Mouse (Mus musculus): ENCODE data around the gene Elmo2. TPM values are rescaled to one million over a fixed set of nuclear protein-coding genes. Genes with fewer than 3 reads are reported as not detected.
A peak's percentile ranks its signal among the peaks of the same experiment; 100 is the strongest.

Gene Elmo2
- polyA plus RNA-seq, 1 experiment from 2014 or later = 21.7 TPM

DNA sequence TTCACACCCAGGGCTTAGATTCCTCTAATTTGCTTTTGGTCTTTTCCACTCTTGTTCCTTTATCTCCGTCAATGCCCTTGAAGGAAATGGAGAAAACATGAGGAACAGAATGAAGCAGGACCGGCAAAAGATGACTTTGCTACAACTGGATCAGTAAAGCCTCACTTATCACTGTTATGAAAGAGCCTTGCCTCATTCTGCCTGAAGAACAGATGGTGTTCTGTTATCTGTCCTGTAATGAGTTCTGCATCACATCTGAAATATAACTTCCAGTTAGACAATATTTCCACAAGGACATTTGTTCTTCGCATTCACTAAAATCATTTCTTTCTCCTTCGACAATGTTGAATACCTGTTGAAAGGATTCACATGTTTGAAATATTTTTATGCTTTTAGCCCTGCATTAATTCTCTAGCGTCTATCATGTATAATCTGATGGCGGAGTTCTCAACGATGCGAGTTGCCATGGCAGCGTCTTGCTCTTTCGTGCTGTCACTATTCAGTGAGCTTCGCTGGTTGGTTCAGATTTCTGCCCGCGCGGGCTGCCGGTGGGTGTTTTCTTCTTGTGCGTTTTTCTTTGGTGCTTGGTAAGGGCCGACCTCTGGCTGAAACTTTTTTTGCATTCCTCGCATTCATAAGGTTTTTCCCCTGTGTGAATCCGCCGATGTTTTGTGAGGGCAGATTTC is 25.7 kb upstream of the Elmo2 start:
- no peak overlapping the region for H3K27ac ChIP-seq
- H3K27me3 ChIP-seq (replicated peaks) = no peaks in the 10 kb centered on the region
- WGBS (ENCODE audit: insufficient replicate concordance) = 77% methylated on average over 20 of the region's 20 CpGs
- H3K9ac ChIP-seq = no peak overlapping the region
- no peaks in the 10 kb centered on the region for H3K4me1 ChIP-seq
- no peak for ATAC-seq
- H3K4me3 ChIP-seq = no peak overlapping the region
- peaks cover 23% of the 10 kb centered on the region for H3K9me3 ChIP-seq (replicated peaks)
- no peaks in the 10 kb centered on the region for H3K36me3 ChIP-seq
- H3K4me2 ChIP-seq = no peak overlapping the region

DNA sequence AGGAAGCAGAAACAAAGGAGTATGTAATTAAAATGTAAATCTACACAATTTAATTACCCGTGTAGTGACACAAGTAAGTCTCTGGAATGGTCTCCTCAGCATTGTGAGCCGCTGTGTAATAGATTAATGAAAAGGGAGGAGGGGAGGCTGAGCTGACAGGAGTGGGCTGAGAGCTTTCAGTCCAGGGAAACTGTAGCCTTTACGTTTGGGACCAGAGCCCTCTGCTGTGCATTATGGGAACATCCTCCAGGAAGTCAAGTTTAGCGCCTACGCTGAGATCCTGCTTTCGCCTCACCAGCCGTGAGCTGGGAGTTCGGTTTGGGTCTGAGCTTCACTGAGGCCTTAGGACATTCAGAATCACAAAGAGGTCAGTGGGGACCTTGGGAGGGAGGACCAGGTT is 23.2 kb upstream of the Elmo2 start:
- 29% methylated on average over 8 of the region's 8 CpGs for WGBS (ENCODE audit: insufficient replicate concordance)
- Histone ChIP-seq H3K27ac (no peak overlapping the region), H3K9ac (no peak overlapping the region), H3K4me3 (no peak overlapping the region), H3K27me3 (replicated peaks) (no peaks in the 10 kb centered on the region), H3K4me2 (no peak overlapping the region), H3K4me1 (no peaks in the 10 kb centered on the region), H3K9me3 (replicated peaks) (peaks cover 23% of the 10 kb centered on the region), H3K36me3 (no peaks in the 10 kb centered on the region)
- no peak for ATAC-seq

DNA sequence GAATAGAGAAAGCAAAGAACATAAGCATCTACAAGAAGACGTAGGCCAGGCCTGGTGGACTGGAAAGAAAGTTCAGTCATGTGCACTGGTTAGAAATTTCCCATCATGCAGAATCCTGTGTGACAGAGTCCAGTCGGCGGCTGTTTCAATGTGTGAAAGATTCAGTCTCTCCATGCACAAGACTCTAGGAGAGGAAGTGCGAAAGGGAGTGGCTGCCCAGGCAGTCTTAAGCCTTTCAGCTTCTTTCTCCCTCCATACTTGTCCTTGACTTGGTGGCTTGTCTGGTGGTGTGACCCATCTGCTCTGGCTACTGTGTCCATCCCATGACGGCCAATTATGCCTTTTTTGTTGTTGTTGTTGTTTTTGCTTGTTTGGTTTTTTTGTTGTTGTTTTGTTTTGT is 19.9 kb upstream of the Elmo2 start:
- Histone ChIP-seq H3K4me3 (no peak overlapping the region), H3K4me1 (no peaks in the 10 kb centered on the region), H3K27ac (no peak overlapping the region), H3K4me2 (no peak overlapping the region), H3K9me3 (replicated peaks) (no peaks in the 10 kb centered on the region), H3K36me3 (no peaks in the 10 kb centered on the region), H3K27me3 (replicated peaks) (no peaks in the 10 kb centered on the region; the same call in 1 of the 2 replicates), H3K9ac (no peak overlapping the region)
- no peak for ATAC-seq
- WGBS (ENCODE audit: insufficient replicate concordance) = 72% methylated on average over 5 of the region's 5 CpGs

DNA sequence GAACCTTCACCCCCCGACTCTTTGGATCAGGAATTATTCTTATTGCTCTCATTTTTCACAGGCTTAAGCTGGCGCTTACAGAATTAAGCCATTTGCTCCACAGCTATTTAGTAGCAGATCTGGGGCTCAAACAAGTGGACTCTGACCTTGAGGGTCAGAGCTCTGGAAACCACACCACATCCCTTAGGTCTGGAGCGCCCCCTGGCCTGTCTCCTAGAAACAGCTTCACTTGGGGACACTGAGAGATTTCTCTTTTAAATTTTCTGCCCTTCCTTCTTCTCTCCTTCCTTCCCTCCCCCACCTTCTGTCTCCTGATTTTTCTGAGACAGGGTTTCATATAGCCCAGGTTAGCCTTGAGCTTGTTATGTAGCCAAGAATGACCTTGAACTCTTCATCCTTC is 10.9 kb upstream of the Elmo2 start:
- H3K27ac ChIP-seq = no peak overlapping the region
- no peak overlapping the region for H3K4me3 ChIP-seq
- H3K9ac ChIP-seq = no peak overlapping the region
- H3K4me2 ChIP-seq = no peak overlapping the region
- H3K9me3 ChIP-seq (replicated peaks) = no peaks in the 10 kb centered on the region
- H3K36me3 ChIP-seq = no peaks in the 10 kb centered on the region
- no peak for ATAC-seq
- H3K27me3 ChIP-seq (replicated peaks) = peaks cover 10% of the 10 kb centered on the region
- WGBS (ENCODE audit: insufficient replicate concordance) = 31% methylated on average over 3 of the region's 3 CpGs
- H3K4me1 ChIP-seq = no peaks in the 10 kb centered on the region

DNA sequence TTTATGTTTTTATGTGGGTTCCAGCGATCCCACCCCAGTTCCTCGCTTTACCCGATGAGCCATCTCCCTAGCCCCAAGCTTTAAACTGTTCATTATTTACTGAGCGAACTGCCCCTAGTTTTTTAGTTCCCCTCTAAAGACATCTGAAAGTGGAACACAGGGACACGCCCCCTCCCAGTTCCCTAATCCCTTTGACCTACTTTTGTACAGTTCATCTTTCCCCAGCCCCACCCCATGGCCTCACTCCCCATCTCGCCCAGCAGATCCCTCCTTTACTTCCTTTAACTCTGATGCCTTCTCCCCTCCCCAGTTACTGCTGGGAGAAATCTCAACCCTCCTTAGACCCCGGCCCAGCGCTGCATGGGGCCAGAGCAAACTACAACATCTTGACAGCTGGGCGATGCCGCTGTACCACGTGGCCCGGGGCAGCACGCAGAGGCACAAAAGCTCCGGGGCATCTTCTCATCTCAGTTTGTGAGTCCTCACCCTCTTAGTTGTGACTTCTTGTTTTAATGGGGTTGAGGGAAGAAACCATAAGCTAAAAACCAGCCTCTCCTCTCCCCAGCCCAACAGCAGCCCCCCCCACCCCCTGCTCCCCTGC is 6.4 kb upstream of the Elmo2 start:
- WGBS (ENCODE audit: insufficient replicate concordance) = 35% methylated on average over 14 of the region's 14 CpGs
- no peaks in the 10 kb centered on the region for H3K9me3 ChIP-seq (replicated peaks)
- H3K4me2 ChIP-seq = no peak overlapping the region
- H3K27ac ChIP-seq = no peak overlapping the region
- no peaks in the 10 kb centered on the region for H3K36me3 ChIP-seq
- no peak overlapping the region for H3K9ac ChIP-seq
- no peak overlapping the region for H3K4me3 ChIP-seq
- peaks cover 17% of the 10 kb centered on the region for H3K4me1 ChIP-seq
- no peak for ATAC-seq
- 0 out of 2 replicates have a peak, but pooled peaks cover 9% of the 10 kb centered on the region for H3K27me3 ChIP-seq (replicated peaks)

DNA sequence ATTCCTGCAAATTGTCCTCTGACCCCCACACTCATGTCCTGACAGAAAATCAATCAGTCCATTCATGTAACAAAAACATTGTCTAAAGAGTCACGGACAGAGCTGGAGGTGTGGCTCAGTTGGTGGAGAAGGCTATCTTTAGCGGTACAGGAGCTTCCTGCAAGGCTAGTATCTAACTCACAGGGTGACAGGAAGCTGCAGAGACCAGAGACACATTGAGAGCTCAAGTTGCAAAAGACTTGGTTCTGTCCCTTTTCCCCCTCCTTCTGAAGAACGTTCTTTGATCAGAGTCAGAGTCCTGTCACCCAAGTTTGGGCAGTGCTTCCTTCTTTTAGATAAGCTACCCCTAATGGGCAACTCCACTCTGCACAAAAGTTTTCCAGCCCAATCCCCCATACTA is 3.4 kb upstream of the Elmo2 start:
- H3K4me2 ChIP-seq = no peak overlapping the region
- no peak overlapping the region for H3K4me3 ChIP-seq
- H3K9me3 ChIP-seq (replicated peaks) = no peaks in the 10 kb centered on the region
- no peak overlapping the region for H3K9ac ChIP-seq
- no peak for ATAC-seq
- H3K4me1 ChIP-seq = peaks cover 42% of the 10 kb centered on the region
- H3K27me3 ChIP-seq (replicated peaks) = 0 out of 2 replicates have a peak, but pooled peaks cover 9% of the 10 kb centered on the region
- WGBS (ENCODE audit: insufficient replicate concordance) = 3% methylated on average over 3 of the region's 3 CpGs
- H3K36me3 ChIP-seq = no peaks in the 10 kb centered on the region
- no peak overlapping the region for H3K27ac ChIP-seq

GRCm38 (mm10) chr2:165328746-165329145 is 2.5 kb upstream of the Elmo2 start:
- Histone ChIP-seq H3K4me2 (no peak overlapping the region), H3K27me3 (replicated peaks) (0 out of 2 replicates have a peak, but pooled peaks cover 9% of the 10 kb centered on the region), H3K9ac (no peak overlapping the region), H3K4me3 (no peak overlapping the region), H3K36me3 (no peaks in the 10 kb centered on the region), H3K27ac (no peak overlapping the region), H3K9me3 (replicated peaks) (no peaks in the 10 kb centered on the region), H3K4me1 (peaks cover 51% of the 10 kb centered on the region)
- 57% methylated on average over 5 of the region's 5 CpGs for WGBS (ENCODE audit: insufficient replicate concordance)
- ATAC-seq = no peak

DNA sequence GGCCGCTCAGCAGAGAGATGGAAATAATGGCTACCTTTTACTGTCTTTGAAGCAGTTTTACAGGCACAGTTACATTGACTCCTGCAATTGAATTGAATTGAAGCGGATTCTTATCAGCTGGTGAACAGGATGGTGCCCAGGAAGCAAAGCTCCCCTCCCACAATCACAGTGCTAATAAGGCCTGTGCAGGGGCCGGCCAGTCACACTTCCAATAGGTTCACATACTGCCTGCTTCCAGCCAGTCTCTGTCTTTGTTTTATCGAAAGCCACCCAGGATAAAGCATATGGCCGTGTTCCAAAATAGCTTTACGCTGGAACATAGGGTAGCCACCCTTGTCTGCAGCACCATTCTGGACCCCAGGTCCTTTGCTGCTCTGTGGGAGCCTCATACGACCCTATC is 1.1 kb upstream of the Elmo2 start:
- Histone ChIP-seq H3K27me3 (replicated peaks) (0 out of 2 replicates have a peak, but pooled peaks cover 5% of the 10 kb centered on the region), H3K9me3 (replicated peaks) (no peaks in the 10 kb centered on the region), H3K4me2 (peak overlapping the region; percentile 89), H3K4me1 (peaks cover 63% of the 10 kb centered on the region), H3K4me3 (peak overlapping the region; percentile 81), H3K36me3 (no peaks in the 10 kb centered on the region), H3K27ac (no peak overlapping the region), H3K9ac (peak overlapping the region; percentile 67)
- WGBS (ENCODE audit: insufficient replicate concordance) = 41% methylated on average over 7 of the region's 7 CpGs
- no peak for ATAC-seq

GRCm38 (mm10) chr2:165325521-165326303 is 567 bp downstream of the Elmo2 start:
- H3K4me2 ChIP-seq = peak overlapping the region; percentile 89
- ATAC-seq = peak; percentile 40
- 0 out of 2 replicates have a peak, but pooled peaks cover 5% of the 10 kb centered on the region for H3K27me3 ChIP-seq (replicated peaks)
- peaks cover 80% of the 10 kb centered on the region for H3K4me1 ChIP-seq
- H3K27ac ChIP-seq = peak overlapping the region; percentile 52; the same call in 1 of the 2 replicates
- no peaks in the 10 kb centered on the region for H3K36me3 ChIP-seq
- H3K9ac ChIP-seq = peak overlapping the region; percentile 82
- peak overlapping the region; percentile 81 for H3K4me3 ChIP-seq
- WGBS (ENCODE audit: insufficient replicate concordance) = 3% methylated on average over 30 of the region's 30 CpGs
- H3K9me3 ChIP-seq (replicated peaks) = no peaks in the 10 kb centered on the region

DNA sequence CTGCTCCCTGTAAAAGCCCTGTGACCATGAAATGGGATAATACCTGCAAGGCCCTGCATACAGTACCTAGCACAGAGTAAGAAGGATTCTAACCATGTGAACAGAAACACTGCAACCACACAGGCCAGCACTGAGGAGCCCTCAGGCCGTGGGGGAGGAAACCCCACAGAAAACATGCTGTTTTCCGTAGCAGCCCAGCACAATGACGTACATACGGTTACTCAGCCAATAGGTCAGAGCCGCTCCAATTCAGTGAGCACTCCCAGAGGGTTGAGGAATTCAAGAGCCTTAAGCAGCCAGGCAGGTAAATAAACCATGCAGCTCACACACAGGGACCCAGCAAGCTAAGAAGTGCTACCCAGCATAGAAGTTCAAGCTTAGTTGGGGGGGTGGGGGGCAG is 2.4 kb downstream of the Elmo2 start:
- 78% methylated on average over 5 of the region's 5 CpGs for WGBS (ENCODE audit: insufficient replicate concordance)
- H3K27me3 ChIP-seq (replicated peaks) = 0 out of 2 replicates have a peak, but pooled peaks cover 5% of the 10 kb centered on the region
- no peaks in the 10 kb centered on the region for H3K9me3 ChIP-seq (replicated peaks)
- H3K9ac ChIP-seq = no peak overlapping the region
- no peaks in the 10 kb centered on the region for H3K36me3 ChIP-seq
- no peak overlapping the region for H3K27ac ChIP-seq
- no peak for ATAC-seq
- no peak overlapping the region for H3K4me3 ChIP-seq
- no peak overlapping the region for H3K4me2 ChIP-seq
- H3K4me1 ChIP-seq = peaks cover 84% of the 10 kb centered on the region

DNA sequence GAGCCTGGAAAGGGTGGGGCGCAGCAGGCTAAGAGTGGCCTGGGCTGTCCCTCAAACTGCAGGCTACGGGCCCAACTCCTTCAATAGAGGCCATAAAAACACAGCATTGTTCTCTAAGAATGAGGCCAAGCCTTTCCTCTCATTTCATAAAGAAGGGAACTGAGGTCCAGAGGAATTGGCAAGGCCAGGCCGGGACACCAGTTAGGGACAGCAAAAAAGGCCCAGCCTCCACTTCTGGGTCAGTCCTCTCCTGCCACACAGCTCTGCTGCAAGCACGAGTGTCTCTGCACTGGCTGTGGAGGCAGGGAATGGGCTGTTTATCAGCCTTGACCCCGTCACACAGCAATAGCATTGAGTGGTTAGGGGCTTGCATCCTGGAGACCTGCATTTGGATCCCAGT is 2.8 kb downstream of the Elmo2 start:
- no peak overlapping the region for H3K27ac ChIP-seq
- H3K9me3 ChIP-seq (replicated peaks) = no peaks in the 10 kb centered on the region
- no peak for ATAC-seq
- H3K4me1 ChIP-seq = peaks cover 89% of the 10 kb centered on the region
- WGBS (ENCODE audit: insufficient replicate concordance) = 57% methylated on average over 5 of the region's 5 CpGs
- H3K27me3 ChIP-seq (replicated peaks) = 0 out of 2 replicates have a peak, but pooled peaks cover 1% of the 10 kb centered on the region
- no peak overlapping the region for H3K9ac ChIP-seq
- H3K4me2 ChIP-seq = no peak overlapping the region
- no peak overlapping the region for H3K4me3 ChIP-seq
- H3K36me3 ChIP-seq = no peaks in the 10 kb centered on the region
